Mouse (Mus musculus) retina, embryonic 14.5 days (tissue): ENCODE measurements around the gene Smim20.

Experiments
- DNase-seq: peaks from one replicate; pipeline ENCODE4 v3.0.0-alpha.2; 2015; ENCODE audit warnings: low spot score

The Smim20 gene

GRCm38 (mm10) chr5:53266181-53266580, 702 bp upstream of the Smim20 start:
- DNase-seq, result no peak

GRCm38 (mm10) chr5:53268095-53268692, 1.3 kb downstream of the Smim20 start:
- no peak for DNase-seq

- DNase-seq, result no peak
Observed at GRCm38 (mm10) chr5:53269799-53270198, 2.9 kb downstream of the Smim20 start.

GRCm38 (mm10) chr5:53270947-53271711, 4.2 kb downstream of the Smim20 start:
- DNase-seq, result no peak

GRCm38 (mm10) chr5:53272626-53273025, 5.7 kb downstream of the Smim20 start:
- no peak for DNase-seq

- peak; percentile 25 for DNase-seq
Observed at GRCm38 (mm10) chr5:53273699-53274430, 7.0 kb downstream of the Smim20 start.

GRCm38 (mm10) chr5:53274811-53275355, 8.0 kb downstream of the Smim20 start:
- DNase-seq, result peak; percentile 88

- DNase-seq, result peak; percentile 88
Observed at GRCm38 (mm10) chr5:53275376-53275775, 8.5 kb downstream of the Smim20 start.

- peak; percentile 91 for DNase-seq
Observed at GRCm38 (mm10) chr5:53276470-53277022, 9.7 kb downstream of the Smim20 start.

GRCm38 (mm10) chr5:53277716-53278263, 10.9 kb downstream of the Smim20 start:
- DNase-seq, result peak; percentile 43

- DNase-seq, result no peak
Observed at GRCm38 (mm10) chr5:53279216-53279813, 12.4 kb downstream of the Smim20 start.

- DNase-seq, result no peak
Observed at GRCm38 (mm10) chr5:53282487-53282886, 15.6 kb downstream of the Smim20 start.

GRCm38 (mm10) chr5:53286406-53286805, 19.5 kb downstream of the Smim20 start:
- no peak for DNase-seq

GRCm38 (mm10) chr5:53289438-53289837, 22.6 kb downstream of the Smim20 start:
- DNase-seq, result peak; percentile 41

GRCm38 (mm10) chr5:53294627-53295026, 27.7 kb downstream of the Smim20 start:
- DNase-seq, result no peak

- DNase-seq, result no peak
Observed at GRCm38 (mm10) chr5:53296961-53297360, 30.1 kb downstream of the Smim20 start.

- no peak for DNase-seq
Observed at GRCm38 (mm10) chr5:53301496-53301895, 34.6 kb downstream of the Smim20 start.

GRCm38 (mm10) chr5:53302895-53303670, 36.2 kb downstream of the Smim20 start:
- DNase-seq, result no peak

- DNase-seq, result no peak
Observed at GRCm38 (mm10) chr5:53303941-53304340, 37.1 kb downstream of the Smim20 start.

GRCm38 (mm10) chr5:53304936-53305335, 38.1 kb downstream of the Smim20 start:
- DNase-seq, result no peak

- no peak for DNase-seq
Observed at GRCm38 (mm10) chr5:53306864-53307263, 40.0 kb downstream of the Smim20 start.
